Mouse (Mus musculus): Measurements from ENCODE around the gene Zcchc9.
A peak's percentile ranks its signal among the peaks of the same experiment; 100 is the strongest.

The Zcchc9 gene

DNA sequence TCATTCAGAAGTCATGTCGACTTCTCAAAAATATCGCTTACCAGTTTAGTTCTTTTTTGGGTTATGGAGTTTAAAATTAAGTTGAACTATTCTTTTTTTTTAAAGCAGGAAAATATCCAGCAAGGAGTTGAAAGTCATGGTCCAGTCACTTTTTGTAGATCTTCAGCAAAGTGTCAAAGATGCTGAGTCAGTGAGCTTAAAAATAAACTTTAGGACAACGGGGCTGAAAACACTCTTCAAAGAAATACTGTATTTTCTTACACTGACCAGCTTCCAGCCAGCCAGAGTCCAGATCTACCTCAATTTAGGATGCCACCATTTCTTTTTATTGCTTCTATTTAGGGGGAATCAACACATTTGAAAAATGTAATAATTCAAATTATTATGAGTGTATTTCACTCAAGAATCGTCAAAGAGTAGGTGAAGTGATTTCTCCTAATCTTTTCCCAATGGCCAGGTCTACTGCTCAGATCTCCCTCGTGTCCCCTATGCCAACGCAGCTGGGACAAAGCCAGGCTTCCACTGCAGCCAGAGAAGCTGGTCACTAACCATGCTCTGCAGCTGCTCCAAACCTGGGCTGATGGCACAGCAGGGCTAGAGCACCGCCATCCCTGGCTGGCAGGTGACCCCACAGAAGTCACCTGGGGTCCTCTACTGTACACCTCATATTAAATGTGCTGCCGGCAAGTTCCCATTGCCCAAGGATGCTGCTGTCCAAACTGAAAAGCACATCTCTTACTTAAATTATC lies 47.0 kb downstream of the Zcchc9 start:
- DNase-seq, result no peak

DNA sequence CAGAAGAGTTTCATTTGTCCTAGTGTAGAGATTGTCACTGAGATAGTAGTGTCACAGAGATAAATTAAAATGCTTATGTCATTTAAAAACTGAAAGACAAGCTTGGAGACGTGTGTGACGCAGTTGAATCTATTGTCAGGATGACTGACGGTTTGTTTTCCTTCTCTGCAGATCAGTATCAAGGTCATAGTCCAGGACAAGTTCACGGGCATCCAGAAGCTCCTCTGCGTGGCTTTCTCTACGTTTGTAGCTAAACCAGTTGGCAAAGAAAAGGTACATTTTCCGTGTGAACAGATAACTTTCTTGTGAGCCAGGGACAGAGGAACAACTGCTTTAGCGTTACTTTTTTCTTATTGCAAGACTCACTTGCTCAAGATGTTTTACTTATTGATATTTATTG lies 47.7 kb downstream of the Zcchc9 start:
- DNase-seq, result no peak

DNA sequence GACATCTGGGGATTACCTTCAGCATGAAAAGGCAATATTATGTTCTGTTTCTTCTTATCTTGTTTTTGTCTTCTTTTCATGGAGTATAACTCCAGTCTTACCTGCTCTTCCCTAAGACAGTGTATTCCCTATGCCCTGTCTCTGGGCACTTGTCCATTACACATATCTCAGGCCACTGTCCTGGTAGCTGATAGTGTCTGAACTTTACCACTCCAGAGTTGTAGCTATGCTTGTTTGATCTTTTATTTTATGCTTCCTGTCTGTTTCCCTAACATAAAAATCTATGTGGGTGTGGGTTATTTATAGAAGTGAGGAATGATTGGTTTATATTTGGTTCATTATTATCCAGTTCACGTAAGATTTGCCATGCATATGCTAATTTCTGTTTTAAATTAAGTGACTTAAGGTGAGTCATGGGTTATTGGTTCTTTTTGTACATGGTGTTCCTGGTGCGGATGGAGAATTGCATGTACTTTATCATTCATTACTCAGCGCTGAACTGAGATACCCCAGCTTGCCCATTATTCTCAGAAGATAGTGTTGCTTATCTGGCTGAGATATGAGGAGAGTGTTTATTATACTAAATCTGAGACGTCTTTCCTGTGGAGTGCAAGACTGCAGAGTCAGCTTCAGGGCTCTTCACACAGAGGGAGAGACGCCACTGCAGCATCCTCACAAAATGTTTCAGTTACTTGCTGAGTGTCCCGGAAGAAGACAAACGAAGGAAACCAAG lies 49.0 kb downstream of the Zcchc9 start:
- no peak for DNase-seq

DNA sequence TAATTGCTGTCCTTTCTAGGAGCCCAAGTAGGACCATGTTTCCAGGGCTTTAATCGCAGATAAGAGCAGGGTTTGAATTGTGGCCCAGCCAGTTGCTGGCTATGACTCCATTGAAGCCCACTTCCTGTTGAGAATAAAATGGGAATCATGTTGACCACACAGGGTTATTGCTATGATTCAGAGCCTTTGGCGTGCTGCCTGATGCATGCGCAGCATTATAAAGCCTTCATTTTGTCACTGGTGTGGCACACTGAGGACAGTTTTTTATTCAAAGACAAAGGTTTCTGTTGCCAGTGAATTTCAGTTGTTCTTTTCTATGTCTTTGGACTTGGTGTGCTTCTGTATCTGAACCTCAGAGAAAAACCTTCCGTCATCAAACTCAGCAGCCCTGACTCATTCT lies 51.3 kb downstream of the Zcchc9 start:
- DNase-seq, result no peak

DNA sequence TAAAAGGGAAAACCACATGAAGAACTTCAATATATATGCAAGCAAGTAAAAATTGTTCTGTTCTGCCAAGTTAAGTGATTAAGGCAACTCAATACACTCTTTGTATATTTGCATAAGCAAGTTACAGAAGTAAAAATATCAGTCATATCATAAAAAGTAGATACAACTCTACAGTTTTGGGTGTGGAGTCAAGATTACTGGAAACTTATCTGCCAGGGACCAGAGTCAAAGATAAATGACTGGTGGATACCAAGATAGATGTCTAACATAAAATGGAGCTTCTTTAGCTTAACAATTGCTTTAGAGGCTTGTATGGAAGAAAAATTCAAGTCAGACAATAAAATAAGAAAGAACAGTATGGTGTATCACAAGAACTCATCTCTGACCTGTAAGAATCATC lies 52.7 kb downstream of the Zcchc9 start:
- no peak for DNase-seq

DNA sequence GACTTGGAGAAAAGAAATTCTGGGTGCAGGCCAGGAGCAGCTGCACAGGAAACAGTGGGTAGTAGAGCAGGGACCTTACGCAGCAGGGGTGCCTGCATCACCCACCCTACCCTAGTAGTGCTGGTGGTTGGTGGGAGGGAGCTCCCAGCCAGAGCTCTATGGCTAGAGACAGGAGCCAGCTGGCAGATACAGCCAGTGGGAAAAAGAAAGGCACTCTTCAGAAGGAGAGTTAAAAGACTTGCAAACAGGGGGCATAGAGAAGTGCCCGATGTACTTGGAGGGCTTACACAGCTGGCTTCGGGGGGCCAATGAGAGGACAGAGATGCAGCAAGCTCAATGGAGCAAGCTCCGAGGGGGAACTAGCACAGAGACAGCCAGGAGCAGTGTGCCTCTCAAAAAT lies 53.8 kb downstream of the Zcchc9 start:
- peak; percentile 14 to 37 for DNase-seq

DNA sequence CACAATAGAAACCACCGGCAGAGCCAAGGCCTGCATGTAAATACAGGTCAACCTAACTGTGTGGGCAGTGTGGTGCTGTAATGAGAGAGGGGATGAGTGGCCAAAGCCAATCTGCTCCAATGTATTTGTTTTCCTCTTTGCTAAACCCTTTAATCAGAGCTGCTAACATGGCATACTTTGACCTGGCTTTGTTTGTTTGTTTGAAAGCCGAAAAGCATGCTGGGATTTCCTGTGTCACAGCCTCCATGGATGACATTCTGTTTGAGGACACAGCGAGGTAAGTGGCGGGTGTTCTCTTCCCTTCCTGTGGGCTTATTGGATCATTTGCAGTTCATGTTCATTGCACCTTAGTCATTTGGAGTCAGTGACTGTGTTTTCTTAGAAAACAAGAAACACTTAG lies 57.5 kb downstream of the Zcchc9 start:
- DNase-seq, result no peak

DNA sequence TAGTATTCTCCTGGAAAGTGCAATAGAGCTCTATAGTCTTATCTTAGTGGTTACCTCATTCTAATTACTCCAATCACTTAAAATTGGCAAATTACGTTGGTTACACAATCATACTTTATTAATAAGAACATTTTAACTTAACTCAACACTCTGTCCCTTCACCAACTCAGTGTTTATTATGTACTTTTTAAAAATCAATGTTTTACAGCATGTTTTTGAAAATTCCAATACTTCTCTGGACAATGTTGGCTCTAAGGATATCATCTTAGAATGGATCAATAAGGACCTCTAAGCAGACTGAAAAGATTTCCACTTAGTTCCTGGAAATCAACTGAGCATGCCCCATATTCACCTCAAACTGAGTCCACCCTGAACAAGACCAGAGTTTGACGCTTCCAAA lies 59.1 kb downstream of the Zcchc9 start:
- DNase-seq, result no peak
